Mouse (Mus musculus): Measurements from ENCODE around the gene Dnmt3l.

The Dnmt3l gene

DNA sequence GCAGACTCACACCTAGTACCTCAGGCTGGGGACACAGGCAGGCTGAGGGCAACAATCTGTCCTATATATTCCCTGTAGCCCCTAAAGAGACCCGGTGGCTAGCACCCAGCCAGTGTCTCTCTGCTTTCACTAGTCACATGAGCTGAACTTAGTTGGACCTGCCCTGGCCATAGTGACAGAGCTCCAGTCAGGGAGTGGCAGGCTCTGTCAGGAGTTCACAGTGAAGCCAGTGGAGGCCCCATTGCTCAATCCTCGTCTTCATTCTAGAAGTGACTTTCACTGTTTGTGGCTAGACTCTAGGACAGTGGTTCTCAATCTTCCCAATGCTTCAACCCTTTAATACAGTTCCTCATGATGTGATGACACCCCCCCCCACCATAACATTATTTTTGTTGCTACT, 9.8 kb upstream of the Dnmt3l start:
- in situ Hi-C loops (cut with MboI, MseI): loop anchor here (5.0 kb wide), 1 partner anchor 130 kb away; no protein-coding TSS in a partner anchor

DNA sequence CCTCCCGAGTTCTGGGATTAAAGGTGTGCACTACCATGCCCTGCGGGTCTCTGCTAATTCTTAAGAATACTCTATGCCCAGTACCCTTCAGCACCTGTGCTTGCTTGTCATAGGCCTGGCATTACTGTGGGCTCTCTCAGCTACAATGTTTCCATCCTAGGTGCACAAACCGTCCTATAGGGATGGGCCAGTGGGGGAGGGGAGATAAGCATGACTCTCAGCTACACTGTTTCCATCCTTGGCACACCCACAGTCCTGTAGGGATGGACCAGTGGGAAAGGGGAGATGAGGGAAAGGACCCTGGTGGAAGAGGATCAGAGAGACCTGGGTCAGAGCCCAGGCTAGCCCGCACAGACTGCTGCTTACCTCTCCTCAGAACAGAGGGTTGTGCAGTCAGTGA, 4.6 kb upstream of the Dnmt3l start:
- in situ Hi-C loops (cut with MboI, MseI): no loop called here

GRCm38 (mm10) chr10:78042096-78042495, 349 bp downstream of the Dnmt3l start:
- in situ Hi-C loops (cut with MboI, MseI): no loop called here

DNA sequence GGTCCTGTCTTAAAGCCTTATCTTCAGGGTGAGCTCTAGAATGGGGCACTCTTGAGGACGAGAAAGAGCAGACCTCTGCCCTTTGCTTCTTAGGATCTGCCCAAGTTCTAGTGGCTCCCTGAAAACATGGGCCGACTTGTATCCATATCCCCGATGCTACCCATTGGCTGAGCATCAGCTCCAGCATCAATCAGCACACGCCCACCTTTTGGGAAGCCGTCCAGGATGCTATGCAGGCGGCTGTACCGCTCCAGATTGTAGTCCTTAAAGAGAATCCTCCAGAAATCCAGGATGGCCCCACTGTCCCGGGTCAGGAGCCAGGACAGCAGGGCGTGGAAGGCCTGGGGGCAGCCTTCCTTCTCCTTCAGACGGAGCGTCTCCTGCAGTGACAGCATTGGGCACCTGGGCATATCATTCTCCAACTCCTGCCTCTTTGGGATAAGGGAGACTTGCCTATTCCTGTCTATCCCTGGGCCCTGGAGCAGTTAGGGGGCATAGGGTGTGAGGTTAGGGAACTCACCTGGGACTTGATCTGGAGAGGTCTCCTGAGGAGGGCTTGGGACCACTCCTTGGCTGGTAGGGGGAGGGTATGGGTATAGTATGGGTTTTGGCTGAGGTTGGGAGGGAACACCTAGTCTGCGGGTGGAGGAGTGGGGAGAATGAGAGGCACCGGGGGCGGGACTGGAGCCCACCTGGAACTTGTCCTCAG, 1.1 kb downstream of the Dnmt3l start:
- in situ Hi-C loops (cut with MboI, MseI): no loop called here

- in situ Hi-C loops (cut with MboI, MseI): no loop called here
Measured at GRCm38 (mm10) chr10:78043406-78043836, 1.7 kb downstream of the Dnmt3l start, which contains the start of gene Aire. Gene Aire, minus strand, starts transcription at chr10:78043610.

DNA sequence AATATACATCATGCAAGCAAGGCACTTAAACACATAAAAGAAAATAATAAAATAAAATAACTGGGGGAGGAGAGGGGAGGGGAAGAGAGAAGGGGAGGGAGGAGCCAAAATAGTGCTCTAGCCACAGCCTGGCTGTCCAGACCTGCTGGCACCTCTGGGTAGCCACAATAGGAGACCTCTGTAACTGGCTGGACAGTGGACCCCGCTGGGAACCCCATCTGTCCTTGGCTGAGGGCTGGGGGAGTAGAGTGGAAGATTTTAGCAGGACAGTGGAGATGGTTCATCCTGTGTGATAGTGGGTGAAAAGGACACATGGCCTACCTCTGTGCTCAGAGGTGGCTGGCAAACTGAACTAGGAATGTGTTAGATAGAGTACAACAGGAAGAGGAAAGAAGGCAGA, 2.8 kb downstream of the Dnmt3l start:
- in situ Hi-C loops (cut with MboI, MseI): no loop called here

- in situ Hi-C loops (cut with MboI, MseI): no loop called here
Measured at GRCm38 (mm10) chr10:78046388-78046787, 4.6 kb downstream of the Dnmt3l start.

- in situ Hi-C loops (cut with MboI, MseI): no loop called here
Measured at GRCm38 (mm10) chr10:78048061-78048730, 6.4 kb downstream of the Dnmt3l start.

DNA sequence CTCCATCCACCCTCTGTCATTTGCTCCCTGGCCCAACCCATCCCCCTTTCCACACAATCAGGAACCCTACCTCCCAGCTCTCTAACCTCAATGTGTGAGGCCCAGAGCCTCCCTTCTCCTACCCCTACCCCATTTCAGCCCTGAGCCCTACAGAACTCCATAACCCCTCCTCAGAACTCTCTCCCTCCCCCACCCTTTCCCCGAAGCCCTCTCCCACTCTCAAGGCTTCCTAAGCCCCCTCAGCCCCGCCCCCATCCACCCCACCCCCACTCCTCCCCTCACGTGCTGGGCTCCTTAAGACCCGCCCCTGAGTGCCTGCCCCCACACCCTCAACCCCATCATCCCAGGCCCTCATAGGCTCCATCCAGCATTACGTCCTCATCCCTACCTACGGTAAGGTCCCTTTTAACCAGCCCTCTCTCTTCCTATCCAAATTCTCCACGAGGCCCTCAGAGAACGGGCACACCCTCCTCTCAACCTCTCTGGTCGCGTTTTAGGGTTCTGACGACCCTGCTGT, 7.8 kb downstream of the Dnmt3l start:
- in situ Hi-C loops (cut with MboI, MseI): loop anchor here (10.0 kb wide), 1 partner anchor 335 kb away; no protein-coding TSS in a partner anchor

DNA sequence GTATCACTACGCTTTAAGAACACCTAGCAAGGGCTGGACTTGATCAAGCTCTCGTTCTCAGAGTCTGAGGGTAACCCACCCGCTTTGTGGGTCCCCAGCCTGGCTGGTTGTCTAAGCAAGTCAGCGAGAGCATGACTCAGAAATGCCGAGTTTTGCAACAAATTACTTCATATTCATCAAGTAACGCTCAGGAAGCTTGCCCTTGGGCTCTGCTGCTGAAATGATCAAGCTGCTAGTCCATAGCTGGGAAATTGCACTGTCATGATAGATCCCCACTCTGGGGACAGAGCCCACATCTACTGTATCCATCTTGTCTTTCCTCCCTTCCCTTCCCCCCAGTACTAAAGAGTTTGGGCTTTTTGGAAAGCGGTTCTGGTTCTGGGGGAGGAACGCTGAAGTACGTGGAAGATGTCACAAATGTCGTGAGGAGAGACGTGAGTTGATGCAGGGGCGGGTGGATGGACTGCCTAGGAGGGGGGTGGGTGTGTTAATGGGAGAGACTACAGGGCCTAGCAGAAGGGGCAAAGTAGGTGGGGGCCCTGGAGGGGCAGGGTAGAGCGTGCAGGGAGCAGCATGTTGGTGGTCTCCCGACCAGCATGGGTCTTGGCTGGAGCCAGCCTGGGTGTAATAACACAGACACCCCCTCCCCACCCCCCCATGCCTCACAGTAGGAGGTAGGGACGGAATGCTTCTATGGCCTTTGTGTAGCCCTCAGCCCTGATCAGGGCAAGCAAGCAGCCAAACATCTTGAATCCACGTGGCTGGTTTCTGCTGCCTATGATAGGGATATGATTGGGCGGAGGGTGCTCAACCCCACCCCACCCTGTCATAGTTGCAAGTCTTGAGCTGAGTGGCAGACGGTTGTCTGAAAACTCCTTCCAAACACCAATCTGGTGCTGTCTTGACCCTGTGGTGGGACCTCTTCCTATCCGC, 13.2 kb downstream of the Dnmt3l start:
- in situ Hi-C loops (cut with MboI, MseI): loop anchor here (10.0 kb wide), 1 partner anchor 330 kb away; no protein-coding TSS in a partner anchor

DNA sequence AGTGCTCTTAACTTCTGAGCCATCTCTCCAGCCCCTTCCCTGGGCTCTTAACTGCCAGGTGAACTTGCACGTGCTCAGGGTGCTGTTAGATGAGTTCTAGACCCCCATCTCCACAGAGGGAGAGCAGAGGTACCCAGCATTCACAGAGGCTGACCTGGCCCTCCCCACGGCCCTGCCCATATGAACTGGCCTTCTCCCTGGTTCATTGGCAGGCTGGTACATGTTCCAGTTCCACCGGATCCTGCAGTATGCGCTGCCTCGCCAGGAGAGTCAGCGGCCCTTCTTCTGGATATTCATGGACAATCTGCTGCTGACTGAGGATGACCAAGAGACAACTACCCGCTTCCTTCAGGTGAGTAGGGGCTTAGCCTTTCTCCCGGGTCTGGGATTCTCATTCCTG, 15.3 kb downstream of the Dnmt3l start:
- in situ Hi-C loops (cut with MboI, MseI): loop anchor here (10.0 kb wide), 1 partner anchor 328 kb away; no protein-coding TSS in a partner anchor

DNA sequence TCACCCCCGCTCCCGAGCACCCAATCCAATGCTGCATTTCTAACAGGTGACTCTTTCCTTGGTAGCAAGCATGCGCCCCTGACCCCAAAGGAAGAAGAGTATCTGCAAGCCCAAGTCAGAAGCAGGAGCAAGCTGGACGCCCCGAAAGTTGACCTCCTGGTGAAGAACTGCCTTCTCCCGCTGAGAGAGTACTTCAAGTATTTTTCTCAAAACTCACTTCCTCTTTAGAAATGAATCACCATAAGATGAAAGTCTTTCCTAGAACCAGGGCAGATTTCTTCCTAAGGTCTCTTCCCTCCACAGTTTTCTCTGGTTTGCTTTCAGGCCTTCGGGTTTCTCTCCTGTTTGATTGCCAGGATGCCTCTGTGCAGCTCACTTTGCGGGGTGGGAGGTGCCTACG, 21.4 kb downstream of the Dnmt3l start:
- in situ Hi-C loops (cut with MboI, MseI): no loop called here

DNA sequence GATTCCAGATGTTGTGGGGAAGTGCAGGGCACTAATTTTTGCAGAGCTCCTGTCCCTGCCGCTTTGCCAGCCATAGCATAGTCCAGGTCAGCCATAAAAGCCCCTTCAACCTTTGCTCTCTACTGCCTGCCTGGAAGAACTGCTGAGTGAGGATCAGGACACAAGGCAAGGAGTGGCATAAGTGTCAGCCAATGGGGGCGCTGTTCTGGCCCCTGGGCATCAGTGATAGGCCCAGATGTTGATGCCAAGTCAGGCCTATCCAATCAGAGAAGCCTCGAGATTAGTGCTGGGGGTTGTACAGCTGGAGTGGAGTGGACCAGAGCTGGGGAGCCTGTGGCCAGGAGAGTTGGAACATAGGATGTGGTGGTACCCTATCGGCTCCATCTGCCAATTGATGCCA, 25.5 kb downstream of the Dnmt3l start:
- in situ Hi-C loops (cut with MboI, MseI): no loop called here

DNA sequence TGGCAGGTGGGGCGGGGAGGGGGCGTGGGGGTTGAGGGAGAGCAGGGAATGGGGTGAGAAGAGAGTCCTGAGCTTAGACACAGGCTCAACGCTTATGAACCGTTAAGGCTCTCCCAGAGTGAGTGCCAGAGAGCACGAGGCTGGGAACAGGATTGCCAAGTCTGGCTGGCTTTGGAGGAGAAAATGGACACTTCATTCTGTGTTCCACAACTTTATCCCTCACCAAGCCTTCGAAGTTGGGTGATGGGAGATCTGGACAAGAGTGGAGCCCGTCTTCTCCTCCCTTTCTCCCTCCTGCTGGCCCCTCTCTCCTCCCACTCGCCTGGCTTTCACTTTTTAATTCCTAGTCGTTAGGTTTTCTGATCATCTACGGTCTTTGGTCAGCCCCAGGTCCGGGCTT, 26.8 kb downstream of the Dnmt3l start:
- in situ Hi-C loops (cut with MboI, MseI): no loop called here

DNA sequence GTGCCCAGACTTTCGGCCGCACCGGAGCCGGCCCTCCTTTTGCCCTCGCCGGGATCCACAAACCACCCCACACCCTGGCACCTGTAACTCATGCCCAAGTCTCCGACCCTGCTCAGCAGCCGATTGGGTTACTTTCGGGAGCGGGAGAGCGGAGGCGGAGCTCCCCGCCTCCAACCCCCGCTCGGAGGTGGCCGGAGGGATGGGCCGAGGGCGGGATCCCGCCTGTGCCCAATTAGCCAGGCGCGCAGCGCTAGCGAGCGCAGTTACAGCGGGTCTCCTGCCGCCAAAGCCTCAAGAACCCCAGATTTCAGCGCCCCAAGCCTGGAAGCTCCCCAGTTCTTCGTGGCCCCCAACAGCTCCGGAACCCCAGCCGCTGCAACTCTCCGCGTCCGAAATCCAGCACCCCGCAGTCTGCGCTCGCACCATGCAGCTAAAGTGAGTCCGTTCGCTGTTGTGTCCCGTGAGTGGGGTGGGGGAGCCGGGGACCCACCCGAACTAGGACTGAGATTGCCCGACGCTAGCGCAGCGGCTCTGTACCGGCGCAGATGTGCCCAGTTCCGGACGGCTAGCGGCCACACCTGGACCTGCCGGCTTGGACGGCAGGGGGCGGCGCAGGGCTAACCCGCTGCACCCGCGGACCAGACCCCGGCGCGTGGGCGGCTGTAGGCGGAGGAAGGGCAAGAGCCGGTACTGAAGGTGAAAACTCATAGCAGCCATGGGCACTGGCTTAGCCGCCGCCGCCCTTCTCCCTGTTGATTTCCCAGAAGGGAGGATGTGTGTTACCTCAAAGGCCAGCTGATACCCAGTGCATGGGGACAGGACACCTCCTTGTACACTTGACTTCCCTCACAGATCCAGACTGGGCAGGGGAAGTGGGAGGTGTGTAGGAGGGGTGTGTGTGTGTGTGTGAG, 27.6 kb downstream of the Dnmt3l start, which contains the start of gene Icosl:
Gene Icosl, plus strand, starts transcription at position 202 of the 911 bp plus-strand sequence.
- in situ Hi-C loops (cut with MboI, MseI): no loop called here

- in situ Hi-C loops (cut with MboI, MseI): no loop called here
Measured at GRCm38 (mm10) chr10:78074151-78074550, 32.4 kb downstream of the Dnmt3l start.

- in situ Hi-C loops (cut with MboI, MseI): no loop called here
Measured at GRCm38 (mm10) chr10:78074977-78075376, 33.2 kb downstream of the Dnmt3l start.

GRCm38 (mm10) chr10:78077862-78078261, 36.1 kb downstream of the Dnmt3l start:
- in situ Hi-C loops (cut with MboI, MseI): no loop called here

DNA sequence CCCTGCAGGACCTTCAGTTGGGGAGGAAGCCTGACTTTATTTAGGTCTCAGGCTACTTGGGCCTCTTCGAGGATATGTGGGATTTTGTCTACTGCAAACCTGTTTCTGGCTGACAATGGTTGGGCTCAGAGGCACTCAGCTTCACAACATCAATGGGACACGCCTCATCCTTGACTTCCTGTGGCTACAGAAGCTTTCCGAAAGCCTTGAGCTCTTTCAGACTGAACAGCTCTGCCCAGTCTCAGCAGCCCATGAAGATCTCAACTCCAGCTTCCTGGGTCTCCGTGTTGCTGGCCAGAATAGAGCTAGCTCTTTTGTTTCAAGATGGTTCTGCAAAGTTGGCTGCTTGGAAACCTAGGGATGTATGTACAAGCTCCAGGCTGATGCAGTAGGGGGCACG, 36.5 kb downstream of the Dnmt3l start:
- in situ Hi-C loops (cut with MboI, MseI): no loop called here

DNA sequence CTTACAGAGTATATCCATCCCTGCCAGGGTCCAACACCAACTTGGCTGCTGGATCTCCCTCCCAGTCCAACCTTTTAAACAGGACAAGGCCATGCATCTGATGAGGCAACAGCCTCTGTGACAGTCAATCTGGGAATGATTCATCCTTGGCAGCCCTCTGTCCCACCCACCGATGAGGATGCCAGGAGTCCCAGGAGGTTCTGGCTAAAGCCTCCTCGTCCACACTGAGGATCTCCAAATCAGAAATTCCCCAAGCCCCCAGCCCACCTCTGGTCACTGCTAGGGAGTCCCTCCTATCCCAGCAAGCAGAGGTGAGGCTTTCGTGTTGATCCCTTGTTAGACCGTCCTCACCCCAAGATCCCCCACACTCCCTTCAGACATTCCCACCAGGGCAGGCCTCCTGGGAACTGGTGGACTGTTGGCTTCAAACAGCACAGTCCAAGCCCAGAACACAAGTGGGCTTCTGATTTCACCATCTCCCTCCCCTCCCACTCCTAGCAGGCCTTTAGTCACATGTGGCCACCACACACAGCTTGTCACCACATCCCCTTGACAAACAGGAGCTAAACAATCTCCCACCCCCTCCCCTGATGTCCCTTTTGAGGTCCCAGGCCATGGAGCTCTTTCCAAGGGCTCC, 38.3 kb downstream of the Dnmt3l start:
- in situ Hi-C loops (cut with MboI, MseI): no loop called here
